Mouse (Mus musculus) layer of hippocampus, adult 11-12 months (tissue): ENCODE measurements around the gene Syt13.

ENCODE experiments used
- DNase-seq: peaks from one replicate; pipeline ENCODE4 v3.0.0; 2022; ENCODE audit warnings: low spot score

Gene Syt13

GRCm38 (mm10) chr2:92924677-92925259 is 9.9 kb downstream of the Syt13 start:
- no peak for DNase-seq

GRCm38 (mm10) chr2:92929696-92930095 is 14.8 kb downstream of the Syt13 start:
- no peak for DNase-seq

- DNase-seq: no peak
Measured at GRCm38 (mm10) chr2:92931061-92931460, 16.2 kb downstream of the Syt13 start.

GRCm38 (mm10) chr2:92933379-92933778 is 18.5 kb downstream of the Syt13 start:
- DNase-seq: no peak

GRCm38 (mm10) chr2:92934312-92934982 is 19.5 kb downstream of the Syt13 start:
- peak; percentile 73 for DNase-seq

GRCm38 (mm10) chr2:92935483-92935882 is 20.6 kb downstream of the Syt13 start:
- no peak for DNase-seq

GRCm38 (mm10) chr2:92938063-92938462 is 23.2 kb downstream of the Syt13 start:
- DNase-seq: no peak

GRCm38 (mm10) chr2:92938827-92939226 is 23.9 kb downstream of the Syt13 start:
- no peak for DNase-seq

GRCm38 (mm10) chr2:92940963-92941362 is 26.1 kb downstream of the Syt13 start:
- no peak for DNase-seq

GRCm38 (mm10) chr2:92941463-92941862 is 26.6 kb downstream of the Syt13 start:
- no peak for DNase-seq

GRCm38 (mm10) chr2:92943406-92943805 is 28.5 kb downstream of the Syt13 start:
- no peak for DNase-seq

- no peak for DNase-seq
Measured at GRCm38 (mm10) chr2:92944356-92944755, 29.5 kb downstream of the Syt13 start.

- DNase-seq: no peak
Measured at GRCm38 (mm10) chr2:92945125-92945746, 30.3 kb downstream of the Syt13 start.

- DNase-seq: no peak
Measured at GRCm38 (mm10) chr2:92945824-92946598, 31.1 kb downstream of the Syt13 start.

GRCm38 (mm10) chr2:92947981-92948698 is 33.2 kb downstream of the Syt13 start:
- no peak for DNase-seq

- no peak for DNase-seq
Measured at GRCm38 (mm10) chr2:92948699-92949300, 33.9 kb downstream of the Syt13 start.

GRCm38 (mm10) chr2:92949518-92949917 is 34.6 kb downstream of the Syt13 start:
- DNase-seq: no peak

GRCm38 (mm10) chr2:92953450-92953849 is 38.6 kb downstream of the Syt13 start:
- no peak for DNase-seq

- peak; percentile 77 for DNase-seq
Measured at GRCm38 (mm10) chr2:92954404-92955114, 39.7 kb downstream of the Syt13 start.

- DNase-seq: no peak
Measured at GRCm38 (mm10) chr2:92956943-92957342, 42.0 kb downstream of the Syt13 start.

GRCm38 (mm10) chr2:92958640-92959039 is 43.7 kb downstream of the Syt13 start:
- no peak for DNase-seq
